Mouse (Mus musculus) heart, embryonic 15.5 days (tissue): ENCODE measurements around the gene Fam57b. TPM values are rescaled to one million over a fixed set of nuclear protein-coding genes. Genes with fewer than 3 reads are reported as not detected.

Experiments used
- ATAC-seq: fragments of 200-750 bp; cut with Nextera tagmentation; replicated peaks from 2 replicates; pipeline ENCODE4 v1.8.0; 2017; ENCODE audit warnings: low read depth, moderate TSS enrichment; ENCODE audit not compliant: insufficient number of reproducible peaks, insufficient read depth, low FRiP score
- H3K27ac ChIP-seq: fragments of 300-500 bp; sonication (generic); 2 replicates; pipeline ENCODE4 v1.5.1; 2015; ENCODE audit warnings: mild to moderate bottlenecking, inconsistent platforms
- H3K27me3 ChIP-seq: fragments of 300-500 bp; sonication (generic); 2 replicates; pipeline ENCODE4 v1.6.1; 2015; ENCODE audit warnings: inconsistent platforms
- H3K36me3 ChIP-seq: fragments of 300-500 bp; sonication (generic); 2 replicates; pipeline ENCODE4 v1.6.1; 2015; ENCODE audit warnings: mild to moderate bottlenecking, inconsistent platforms
- H3K4me1 ChIP-seq: fragments of 300-500 bp; sonication (generic); replicated peaks from 2 replicates; pipeline ENCODE4 v1.6.1; 2015; ENCODE audit warnings: inconsistent platforms
- H3K4me2 ChIP-seq: fragments of 300-500 bp; sonication (generic); 2 replicates; pipeline ENCODE4 v1.6.1; 2015; ENCODE audit warnings: inconsistent platforms, mild to moderate bottlenecking, moderate library complexity
- H3K4me3 ChIP-seq: fragments of 300-500 bp; sonication (generic); 2 replicates; pipeline ENCODE4 v1.5.1; 2015; ENCODE audit warnings: mild to moderate bottlenecking, inconsistent platforms
- H3K9ac ChIP-seq: fragments of 300-500 bp; sonication (generic); 2 replicates; pipeline ENCODE4 v1.6.1; 2015; ENCODE audit warnings: mild to moderate bottlenecking, inconsistent platforms
- H3K9me3 ChIP-seq: fragments of 300-500 bp; sonication (generic); replicated peaks from 2 replicates; pipeline ENCODE4 v1.6.1; 2016; ENCODE audit warnings: inconsistent platforms
- WGBS: fragments of 180-500 bp; shearing (Covaris S2); methylation state at CpG from one replicate; pipeline ENCODE4 v1.1.7; 2015; ENCODE audit warnings: mixed read lengths; 5-methylcytosine and 5-hydroxymethylcytosine counted together
- polyA plus RNA-seq: library from polyadenylated mRNA; unstranded; fragments of >200 nt; fragmentation: Nextera tagmentation; extraction: Ambion mirVana; gene quantifications from 2 replicates; pipeline ENCODE4 v1.2.1, GENCODE M21; 2015

Gene Fam57b
- polyA plus RNA-seq, 1 experiment from 2014 or later = 0.69 TPM

GRCm38 (mm10) chr7:126815726-126816222 lies 18.3 kb downstream of the Fam57b start:
- ATAC-seq = no peak
- Histone ChIP-seq H3K27me3 (no peaks in the 10 kb centered on the region; the same call in 1 of the 2 replicates), H3K36me3 (no peaks in the 10 kb centered on the region), H3K9me3 (no peaks in the 10 kb centered on the region), H3K9ac (no peak overlapping the region), H3K27ac (no peak overlapping the region), H3K4me2 (no peak overlapping the region), H3K4me1 (no peaks in the 10 kb centered on the region), H3K4me3 (no peak overlapping the region)
- 59% methylated on average over 8 of the region's 8 CpGs for WGBS

GRCm38 (mm10) chr7:126816494-126816893 lies 19.0 kb downstream of the Fam57b start:
- Histone ChIP-seq H3K27me3 (no peaks in the 10 kb centered on the region; the same call in 1 of the 2 replicates), H3K9ac (no peak overlapping the region), H3K27ac (no peak overlapping the region), H3K9me3 (no peaks in the 10 kb centered on the region), H3K4me3 (no peak overlapping the region), H3K4me2 (no peak overlapping the region), H3K4me1 (no peaks in the 10 kb centered on the region), H3K36me3 (no peaks in the 10 kb centered on the region)
- ATAC-seq = no peak
- WGBS = 82% methylated on average over 8 of the region's 8 CpGs

- no peak for ATAC-seq
- H3K36me3 ChIP-seq = no peaks in the 10 kb centered on the region
- H3K27ac ChIP-seq = no peak overlapping the region
- H3K4me3 ChIP-seq = no peak overlapping the region
- H3K27me3 ChIP-seq = peaks cover 5% of the 10 kb centered on the region
- no peak overlapping the region for H3K4me2 ChIP-seq
- H3K4me1 ChIP-seq = 0 out of 2 replicates have a peak, but pooled peaks cover 6% of the 10 kb centered on the region
- H3K9ac ChIP-seq = no peak overlapping the region
- WGBS = 74% methylated on average over 7 of the region's 7 CpGs
- no peaks in the 10 kb centered on the region for H3K9me3 ChIP-seq
Measured at GRCm38 (mm10) chr7:126817595-126817994, 20.1 kb downstream of the Fam57b start.

GRCm38 (mm10) chr7:126818818-126819217 lies 21.4 kb downstream of the Fam57b start:
- WGBS = 30% methylated on average over 1 of the region's 1 CpGs
- H3K9me3 ChIP-seq = no peaks in the 10 kb centered on the region

GRCm38 (mm10) chr7:126821835-126822511 lies 24.5 kb downstream of the Fam57b start:
- no peak overlapping the region for H3K9ac ChIP-seq
- no peaks in the 10 kb centered on the region for H3K36me3 ChIP-seq
- no peaks in the 10 kb centered on the region for H3K9me3 ChIP-seq
- H3K4me2 ChIP-seq = no peak overlapping the region
- H3K27me3 ChIP-seq = peaks cover 41% of the 10 kb centered on the region
- ATAC-seq = 0 out of 2 replicates have a peak, but pooled peaks have one; percentile 41
- no peak overlapping the region for H3K4me3 ChIP-seq
- no peak overlapping the region for H3K27ac ChIP-seq
- 22% methylated on average over 7 of the region's 7 CpGs for WGBS
- peaks cover 10% of the 10 kb centered on the region for H3K4me1 ChIP-seq

More at GRCm38 (mm10) chr7:126818818-126819217, 21.4 kb downstream of the Fam57b start:
- H3K4me2 ChIP-seq = no peak overlapping the region
- peaks cover 15% of the 10 kb centered on the region for H3K27me3 ChIP-seq
- H3K4me1 ChIP-seq = peaks cover 10% of the 10 kb centered on the region
- no peak overlapping the region for H3K4me3 ChIP-seq
- H3K36me3 ChIP-seq = no peaks in the 10 kb centered on the region
- no peak for ATAC-seq
- H3K9ac ChIP-seq = no peak overlapping the region
- no peak overlapping the region for H3K27ac ChIP-seq

- Histone ChIP-seq H3K9me3 (no peaks in the 10 kb centered on the region), H3K27ac (no peak overlapping the region), H3K4me2 (peak overlapping the region; percentile 57), H3K27me3 (peaks cover 47% of the 10 kb centered on the region), H3K4me3 (no peak overlapping the region), H3K4me1 (peaks cover 10% of the 10 kb centered on the region), H3K36me3 (no peaks in the 10 kb centered on the region), H3K9ac (no peak overlapping the region)
- 15% methylated on average over 9 of the region's 9 CpGs for WGBS
- no peak for ATAC-seq
Measured at GRCm38 (mm10) chr7:126822741-126823140, 25.3 kb downstream of the Fam57b start.

GRCm38 (mm10) chr7:126823202-126823711 lies 25.8 kb downstream of the Fam57b start:
- H3K4me3 ChIP-seq = peak overlapping the region; percentile 29
- H3K27me3 ChIP-seq = peaks cover 48% of the 10 kb centered on the region
- no peak overlapping the region for H3K9ac ChIP-seq
- no peak overlapping the region for H3K27ac ChIP-seq
- H3K36me3 ChIP-seq = no peaks in the 10 kb centered on the region
- ATAC-seq = 0 out of 2 replicates have a peak, but pooled peaks have one; percentile 19
- H3K9me3 ChIP-seq = no peaks in the 10 kb centered on the region
- H3K4me1 ChIP-seq = peaks cover 10% of the 10 kb centered on the region
- WGBS = 0% methylated on average over 18 of the region's 19 CpGs
- H3K4me2 ChIP-seq = peak overlapping the region; percentile 57

GRCm38 (mm10) chr7:126823940-126824339 lies 26.5 kb downstream of the Fam57b start:
- Histone ChIP-seq H3K27me3 (peaks cover 48% of the 10 kb centered on the region), H3K9ac (no peak overlapping the region), H3K27ac (no peak overlapping the region), H3K4me2 (no peak overlapping the region), H3K36me3 (no peaks in the 10 kb centered on the region), H3K9me3 (no peaks in the 10 kb centered on the region), H3K4me3 (no peak overlapping the region), H3K4me1 (peaks cover 10% of the 10 kb centered on the region)
- no peak for ATAC-seq
- 13% methylated on average over 10 of the region's 10 CpGs for WGBS

GRCm38 (mm10) chr7:126825403-126825802 lies 27.9 kb downstream of the Fam57b start:
- H3K36me3 ChIP-seq = no peaks in the 10 kb centered on the region
- 22% methylated on average over 8 of the region's 8 CpGs for WGBS
- no peak overlapping the region for H3K4me3 ChIP-seq
- no peak overlapping the region for H3K27ac ChIP-seq
- peaks cover 54% of the 10 kb centered on the region for H3K27me3 ChIP-seq
- no peaks in the 10 kb centered on the region for H3K9me3 ChIP-seq
- H3K4me1 ChIP-seq = peaks cover 10% of the 10 kb centered on the region
- H3K4me2 ChIP-seq = no peak overlapping the region
- no peak overlapping the region for H3K9ac ChIP-seq
- no peak for ATAC-seq

- H3K9me3 ChIP-seq = no peaks in the 10 kb centered on the region
- no peak overlapping the region for H3K4me2 ChIP-seq
- no peak overlapping the region for H3K4me3 ChIP-seq
- no peak overlapping the region for H3K9ac ChIP-seq
- 52% methylated on average over 5 of the region's 5 CpGs for WGBS
- no peaks in the 10 kb centered on the region for H3K36me3 ChIP-seq
- H3K27me3 ChIP-seq = peaks cover 59% of the 10 kb centered on the region
- H3K4me1 ChIP-seq = peaks cover 10% of the 10 kb centered on the region
- H3K27ac ChIP-seq = no peak overlapping the region
- no peak for ATAC-seq
Measured at GRCm38 (mm10) chr7:126825952-126826351, 28.5 kb downstream of the Fam57b start.

- WGBS = 60% methylated on average over 5 of the region's 5 CpGs
- H3K36me3 ChIP-seq = no peaks in the 10 kb centered on the region
- peak within 1 kb of the TSS; percentile 60 for H3K4me2 ChIP-seq
- H3K27me3 ChIP-seq = peaks cover 26% of the 10 kb centered on the region
- peak within 1 kb of the TSS; percentile 40 for H3K4me3 ChIP-seq
- no peak within 1 kb of the TSS for H3K27ac ChIP-seq
- H3K9me3 ChIP-seq = no peaks in the 10 kb centered on the region
- H3K4me1 ChIP-seq = peaks cover 5% of the 10 kb centered on the region
- H3K9ac ChIP-seq = 0 out of 2 replicates have a peak within 1 kb of the TSS, but pooled peaks have one; percentile 19
- no peak for ATAC-seq
Measured at GRCm38 (mm10) chr7:126831539-126831938, 34.1 kb downstream of the Fam57b start, which contains the start of gene 4930451I11Rik. Gene 4930451I11Rik (minus strand): TSS chr7:126831639.
